Mouse (Mus musculus): Measurements from ENCODE around the gene Fbxo45.

The Fbxo45 gene

GRCm38 (mm10) chr16:32202681-32203080 is 44.3 kb downstream of the Fbxo45 start:
- DNase-seq (ENCODE audit: low spot score in 2 of 2): peak in 1 of 2 experiments; percentile 37

GRCm38 (mm10) chr16:32201004-32201325 is 46.0 kb downstream of the Fbxo45 start:
- no peak for DNase-seq (ENCODE audit: low spot score in 2 of 2)

- no peak for DNase-seq (ENCODE audit: low spot score in 2 of 2)
These were observed 46.5 kb downstream of the Fbxo45 start for GRCm38 (mm10) chr16:32200256-32201003.

- DNase-seq (ENCODE audit: low spot score in 2 of 2): no peak
These were observed 56.9 kb downstream of the Fbxo45 start for GRCm38 (mm10) chr16:32190011-32190441.

GRCm38 (mm10) chr16:32189109-32189508 is 57.8 kb downstream of the Fbxo45 start:
- peak; percentile 29 to 35 for DNase-seq (ENCODE audit: low spot score in 2 of 2)

- DNase-seq (ENCODE audit: low spot score in 2 of 2): no peak
These were observed 60.9 kb downstream of the Fbxo45 start for GRCm38 (mm10) chr16:32186056-32186455.
